Mouse (Mus musculus): Measurements from ENCODE around the gene BC035947. TPM values are rescaled to one million over a fixed set of nuclear protein-coding genes. Genes with fewer than 3 reads are reported as not detected.
A peak's percentile ranks its signal among the peaks of the same experiment; 100 is the strongest.

The BC035947 gene
- polyA plus RNA-seq, 1 experiment from 2014 or later, result 1.1 TPM

GRCm38 (mm10) chr1:78488752-78489492 lies 23.0 kb downstream of the BC035947 start, which contains the start of gene Farsb:
TSS of gene Farsb (minus strand) at chr1:78488897.
- peak within 1 kb of the TSS; percentile 80 for H3K27ac ChIP-seq
- H3K4me3 ChIP-seq (replicated peaks), result peak within 1 kb of the TSS; percentile 92
- peaks cover 4% of the 10 kb centered on the region; the same call in 1 of the 2 replicates for H3K36me3 ChIP-seq
- peaks cover 13% of the 10 kb centered on the region for H3K4me1 ChIP-seq
- H3K27me3 ChIP-seq, result peaks cover 5% of the 10 kb centered on the region; the same call in 1 of the 2 replicates
- no peaks in the 10 kb centered on the region for H3K9me3 ChIP-seq (replicated peaks)
- ATAC-seq (replicated peaks; ENCODE audit: low FRiP score), result peak; percentile 98
- WGBS, result under 1% methylated on average over 31 of the region's 31 CpGs
- peak within 1 kb of the TSS; percentile 69 for H3K4me2 ChIP-seq
- H3K9ac ChIP-seq, result peak within 1 kb of the TSS; percentile 89

GRCm38 (mm10) chr1:78488427-78488751 lies 23.6 kb downstream of the BC035947 start:
- Histone ChIP-seq H3K9me3 (replicated peaks) (no peaks in the 10 kb centered on the region), H3K27ac (peak overlapping the region; percentile 80), H3K4me3 (replicated peaks) (peak overlapping the region; percentile 92), H3K27me3 (peaks cover 5% of the 10 kb centered on the region; the same call in 1 of the 2 replicates), H3K9ac (peak overlapping the region; percentile 89), H3K4me1 (peaks cover 13% of the 10 kb centered on the region), H3K4me2 (peak overlapping the region; percentile 69), H3K36me3 (peaks cover 4% of the 10 kb centered on the region; the same call in 1 of the 2 replicates)
- under 1% methylated on average over 28 of the region's 28 CpGs for WGBS
- no peak for ATAC-seq (replicated peaks; ENCODE audit: low FRiP score)

DNA sequence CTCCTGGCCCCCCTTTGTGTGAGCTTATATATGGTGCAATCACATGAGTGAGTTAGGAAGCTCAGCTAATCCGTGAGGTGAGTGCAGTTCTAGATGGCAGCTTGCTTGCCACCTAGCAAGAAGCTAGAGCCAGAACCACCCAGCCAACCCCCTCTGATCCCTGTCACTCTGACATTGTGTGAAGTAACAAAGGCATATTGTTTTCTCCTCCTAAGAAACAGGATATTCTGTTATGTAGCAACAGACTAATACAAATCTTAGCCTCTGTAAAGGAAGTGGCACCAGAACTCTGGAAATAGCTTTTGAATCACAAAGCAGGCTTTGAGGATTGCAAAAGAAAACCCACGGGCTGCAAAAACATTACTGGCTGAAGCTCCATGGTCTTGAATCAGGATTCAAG lies 27.6 kb downstream of the BC035947 start:
- 62% methylated on average over 2 of the region's 2 CpGs for WGBS
- no peak overlapping the region for H3K27ac ChIP-seq
- H3K9ac ChIP-seq, result no peak overlapping the region
- no peaks in the 10 kb centered on the region for H3K9me3 ChIP-seq (replicated peaks)
- peaks cover 9% of the 10 kb centered on the region for H3K4me1 ChIP-seq
- no peak overlapping the region for H3K4me3 ChIP-seq (replicated peaks)
- H3K36me3 ChIP-seq, result peaks cover 32% of the 10 kb centered on the region
- ATAC-seq (replicated peaks; ENCODE audit: low FRiP score), result no peak
- H3K27me3 ChIP-seq, result no peaks in the 10 kb centered on the region
- H3K4me2 ChIP-seq, result no peak overlapping the region

DNA sequence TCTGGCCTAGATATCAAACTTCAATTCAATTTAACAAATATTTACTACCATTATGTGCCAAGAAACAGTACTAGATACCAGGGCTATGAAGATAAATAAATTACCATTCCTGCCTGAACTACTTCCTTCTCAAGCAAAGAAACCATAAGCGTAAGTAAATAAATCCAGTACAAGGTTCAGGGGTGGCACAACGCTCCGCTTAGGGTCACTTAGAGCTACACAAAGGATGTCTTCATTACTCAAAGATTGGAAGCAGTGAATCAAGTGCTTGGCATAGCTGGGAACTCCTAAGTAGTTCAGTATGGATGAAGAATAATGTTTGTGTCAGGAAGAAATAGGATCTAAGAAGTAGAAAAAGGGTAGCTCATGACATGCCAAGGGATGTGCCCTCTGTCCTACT lies 28.5 kb downstream of the BC035947 start:
- no peak overlapping the region for H3K27ac ChIP-seq
- H3K36me3 ChIP-seq, result peaks cover 39% of the 10 kb centered on the region
- H3K4me2 ChIP-seq, result no peak overlapping the region
- H3K4me1 ChIP-seq, result peaks cover 8% of the 10 kb centered on the region
- WGBS, result 94% methylated on average over 3 of the region's 3 CpGs
- no peak overlapping the region for H3K9ac ChIP-seq
- no peaks in the 10 kb centered on the region for H3K27me3 ChIP-seq
- no peaks in the 10 kb centered on the region for H3K9me3 ChIP-seq (replicated peaks)
- no peak for ATAC-seq (replicated peaks; ENCODE audit: low FRiP score)
- H3K4me3 ChIP-seq (replicated peaks), result no peak overlapping the region

GRCm38 (mm10) chr1:78472441-78472840 lies 39.5 kb downstream of the BC035947 start:
- peaks cover 77% of the 10 kb centered on the region for H3K36me3 ChIP-seq

GRCm38 (mm10) chr1:78454659-78455058 lies 57.3 kb downstream of the BC035947 start:
- Histone ChIP-seq H3K4me3 (replicated peaks) (no peak overlapping the region), H3K9me3 (replicated peaks) (no peaks in the 10 kb centered on the region), H3K27me3 (no peaks in the 10 kb centered on the region), H3K36me3 (peaks cover 85% of the 10 kb centered on the region), H3K27ac (no peak overlapping the region), H3K9ac (no peak overlapping the region), H3K4me2 (no peak overlapping the region), H3K4me1 (0 out of 2 replicates have a peak, but pooled peaks cover 2% of the 10 kb centered on the region)
- no peak for ATAC-seq (replicated peaks; ENCODE audit: low FRiP score)
- WGBS, result 33% methylated on average over 7 of the region's 7 CpGs

More at GRCm38 (mm10) chr1:78472441-78472840, 39.5 kb downstream of the BC035947 start:
- H3K9me3 ChIP-seq (replicated peaks), result no peaks in the 10 kb centered on the region
- no peak overlapping the region for H3K4me2 ChIP-seq
- H3K4me3 ChIP-seq (replicated peaks), result no peak overlapping the region
- H3K27me3 ChIP-seq, result no peaks in the 10 kb centered on the region
- 97% methylated on average over 5 of the region's 5 CpGs for WGBS
- H3K9ac ChIP-seq, result no peak overlapping the region
- no peaks in the 10 kb centered on the region for H3K4me1 ChIP-seq
- no peak for ATAC-seq (replicated peaks; ENCODE audit: low FRiP score)
- H3K27ac ChIP-seq, result no peak overlapping the region

GRCm38 (mm10) chr1:78453886-78454285 lies 58.1 kb downstream of the BC035947 start:
- H3K4me2 ChIP-seq, result no peak overlapping the region
- no peak overlapping the region for H3K4me3 ChIP-seq (replicated peaks)
- H3K9me3 ChIP-seq (replicated peaks), result no peaks in the 10 kb centered on the region
- H3K36me3 ChIP-seq, result peaks cover 84% of the 10 kb centered on the region
- H3K4me1 ChIP-seq, result 0 out of 2 replicates have a peak, but pooled peaks cover 2% of the 10 kb centered on the region
- H3K9ac ChIP-seq, result no peak overlapping the region
- H3K27me3 ChIP-seq, result no peaks in the 10 kb centered on the region
- no peak for ATAC-seq (replicated peaks; ENCODE audit: low FRiP score)
- WGBS, result 77% methylated on average over 8 of the region's 8 CpGs
- no peak overlapping the region for H3K27ac ChIP-seq

GRCm38 (mm10) chr1:78452544-78452943 lies 59.4 kb downstream of the BC035947 start:
- H3K4me2 ChIP-seq, result no peak overlapping the region
- no peaks in the 10 kb centered on the region for H3K27me3 ChIP-seq
- ATAC-seq (replicated peaks; ENCODE audit: low FRiP score), result no peak
- no peaks in the 10 kb centered on the region for H3K9me3 ChIP-seq (replicated peaks)
- H3K36me3 ChIP-seq, result peaks cover 82% of the 10 kb centered on the region
- WGBS, result 88% methylated on average over 6 of the region's 6 CpGs
- no peak overlapping the region for H3K4me3 ChIP-seq (replicated peaks)
- H3K27ac ChIP-seq, result no peak overlapping the region
- H3K4me1 ChIP-seq, result 0 out of 2 replicates have a peak, but pooled peaks cover 2% of the 10 kb centered on the region
- H3K9ac ChIP-seq, result no peak overlapping the region

DNA sequence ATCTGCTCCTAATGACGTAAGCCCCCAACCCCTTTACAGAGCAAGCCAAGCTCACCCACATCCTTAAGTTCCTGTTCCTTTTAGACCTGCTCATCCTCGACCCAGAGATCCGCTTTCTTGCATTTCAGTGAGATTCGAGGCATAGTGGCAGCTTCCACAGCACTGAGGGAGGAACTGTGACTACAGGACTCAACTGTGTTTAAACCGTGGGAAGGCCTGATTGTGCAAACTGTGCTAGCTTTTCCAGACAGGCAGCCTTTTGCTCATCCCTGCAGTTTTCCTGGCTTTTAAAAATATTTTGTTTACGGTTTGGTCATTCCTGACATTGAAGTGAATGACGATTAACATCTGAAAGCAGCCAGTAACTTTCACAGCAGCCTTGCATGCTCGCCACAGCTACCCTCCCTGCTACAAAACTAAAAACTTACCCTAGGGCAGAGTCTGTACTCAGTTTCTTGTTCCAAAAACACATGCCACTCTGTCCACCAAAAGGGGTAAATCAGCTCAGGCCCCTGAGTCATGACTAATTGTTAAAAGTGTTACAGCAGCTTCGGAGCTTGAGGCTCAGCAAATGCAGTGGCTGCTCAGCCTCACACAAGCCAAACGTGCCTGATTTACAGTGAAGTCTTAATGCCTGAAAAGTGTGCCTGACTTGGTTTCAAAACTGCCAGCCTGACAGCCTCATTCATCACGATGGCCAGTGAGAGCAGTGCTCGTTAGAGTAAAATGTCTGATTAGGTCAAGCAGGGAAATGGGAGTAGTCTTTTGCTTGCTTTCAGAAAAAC lies 60.7 kb downstream of the BC035947 start:
- Histone ChIP-seq H3K27me3 (no peaks in the 10 kb centered on the region), H3K4me1 (0 out of 2 replicates have a peak, but pooled peaks cover 2% of the 10 kb centered on the region), H3K4me2 (no peak overlapping the region), H3K4me3 (replicated peaks) (no peak overlapping the region), H3K9ac (no peak overlapping the region), H3K27ac (no peak overlapping the region), H3K36me3 (peaks cover 75% of the 10 kb centered on the region), H3K9me3 (replicated peaks) (no peaks in the 10 kb centered on the region)
- WGBS, result 62% methylated on average over 12 of the region's 12 CpGs
- no peak for ATAC-seq (replicated peaks; ENCODE audit: low FRiP score)

DNA sequence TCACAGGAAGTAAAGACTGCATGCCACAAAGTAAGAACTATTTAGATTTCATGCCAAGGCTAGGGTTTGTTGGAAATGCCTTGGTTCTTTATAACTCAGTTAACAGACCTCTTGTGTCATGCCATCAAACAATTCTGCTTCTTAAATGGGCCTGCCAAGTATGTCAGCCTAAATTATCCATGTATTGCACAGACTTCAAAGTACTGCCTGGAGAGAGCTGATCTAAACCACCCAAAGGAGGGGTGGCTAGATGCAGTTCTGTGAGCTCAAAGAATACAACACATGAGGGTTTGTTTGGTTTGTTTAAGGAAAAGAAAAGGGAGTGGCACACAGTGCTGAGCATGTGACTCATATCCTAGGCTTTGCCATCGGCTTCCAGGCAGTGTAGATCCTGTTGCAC lies 63.9 kb downstream of the BC035947 start:
- Histone ChIP-seq H3K27ac (no peak overlapping the region), H3K36me3 (peaks cover 73% of the 10 kb centered on the region), H3K4me1 (peaks cover 7% of the 10 kb centered on the region; the same call in 1 of the 2 replicates), H3K4me2 (no peak overlapping the region), H3K9ac (no peak overlapping the region), H3K4me3 (replicated peaks) (no peak overlapping the region), H3K27me3 (no peaks in the 10 kb centered on the region), H3K9me3 (replicated peaks) (no peaks in the 10 kb centered on the region)
- ATAC-seq (replicated peaks; ENCODE audit: low FRiP score), result no peak
- WGBS, result 73% methylated on average over 1 of the region's 1 CpGs
